Mouse (Mus musculus) lung, embryonic 14.5 days (tissue): ENCODE measurements at regions not wholly inside any gene's neighbourhood (a gene's known extent, or its start where the extent isn't known, plus 50 kb on each side); places are given as distances from the start of the nearest gene placed in this dataset.

Experiments used
- ATAC-seq: fragments of 200-750 bp; cut with Nextera tagmentation; 2 replicates; pipeline ENCODE4 v1.8.0; 2017; ENCODE audit warnings: mild to moderate bottlenecking, moderate TSS enrichment, moderate library complexity; ENCODE audit not compliant: insufficient read depth
- DNase-seq: peaks from one replicate; pipeline ENCODE4 v3.0.0-alpha.2; 2015
- H3K27ac ChIP-seq: fragments of 300-500 bp; sonication (generic); 2 replicates; pipeline ENCODE4 v1.5.1; 2014; ENCODE audit warnings: low read depth, mild to moderate bottlenecking, moderate library complexity
- H3K27me3 ChIP-seq: fragments of 300-500 bp; sonication (generic); 2 replicates; pipeline ENCODE4 v1.6.1; 2014; ENCODE audit warnings: low read length, control low read depth; ENCODE audit not compliant: insufficient read depth
- H3K36me3 ChIP-seq: fragments of 300-500 bp; sonication (generic); 2 replicates; pipeline ENCODE4 v1.6.1; 2014; ENCODE audit warnings: control low read depth; ENCODE audit not compliant: insufficient read depth
- H3K4me1 ChIP-seq: fragments of 300-500 bp; sonication (generic); 2 replicates; pipeline ENCODE4 v1.6.1; 2014; ENCODE audit warnings: antibody characterized with exemption, control low read depth; ENCODE audit not compliant: insufficient read depth
- H3K4me2 ChIP-seq: fragments of 300-500 bp; sonication (generic); 2 replicates; pipeline ENCODE4 v1.6.1; 2014; ENCODE audit warnings: mild to moderate bottlenecking
- H3K4me3 ChIP-seq: fragments of 300-500 bp; sonication (generic); 2 replicates; pipeline ENCODE4 v1.5.1; 2014; ENCODE audit warnings: low read depth, low read length
- H3K9ac ChIP-seq: fragments of 300-500 bp; sonication (generic); 2 replicates; pipeline ENCODE4 v1.6.1; 2014
- H3K9me3 ChIP-seq: fragments of 300-500 bp; sonication (generic); 2 replicates; pipeline ENCODE4 v1.6.1; 2016; ENCODE audit warnings: low read depth, low read length, control low read depth
- CTCF ChIP-seq: IDR thresholded peaks from 2 replicates; pipeline ENCODE4 v1.5.1; 2016; ENCODE audit warnings: antibody characterized with exemption, low read depth
- WGBS: fragments of 180-500 bp; shearing (Covaris S2); extraction: QIAGEN DNeasy Blood & Tissue Kit; methylation state at CpG from one replicate; pipeline ENCODE4 v1.1.7; 2014; 5-methylcytosine and 5-hydroxymethylcytosine counted together

- peaks cover 19% of the 10 kb centered on the region for H3K4me1 ChIP-seq
- H3K4me3 ChIP-seq = no peak overlapping the region
- ATAC-seq = no peak
- H3K9ac ChIP-seq = no peak overlapping the region
- no peak overlapping the region for H3K4me2 ChIP-seq
- H3K36me3 ChIP-seq = no peaks in the 10 kb centered on the region
- H3K27ac ChIP-seq = no peak overlapping the region
- no peaks in the 10 kb centered on the region for H3K9me3 ChIP-seq
- 37% methylated on average over 4 of the region's 4 CpGs for WGBS
- H3K27me3 ChIP-seq = no peaks in the 10 kb centered on the region
- TF ChIP-seq CTCF = no peak
- no peak for DNase-seq
These were observed 111.3 kb upstream of the Syt6 start for GRCm38 (mm10) chr3:103463760-103464159.

DNA sequence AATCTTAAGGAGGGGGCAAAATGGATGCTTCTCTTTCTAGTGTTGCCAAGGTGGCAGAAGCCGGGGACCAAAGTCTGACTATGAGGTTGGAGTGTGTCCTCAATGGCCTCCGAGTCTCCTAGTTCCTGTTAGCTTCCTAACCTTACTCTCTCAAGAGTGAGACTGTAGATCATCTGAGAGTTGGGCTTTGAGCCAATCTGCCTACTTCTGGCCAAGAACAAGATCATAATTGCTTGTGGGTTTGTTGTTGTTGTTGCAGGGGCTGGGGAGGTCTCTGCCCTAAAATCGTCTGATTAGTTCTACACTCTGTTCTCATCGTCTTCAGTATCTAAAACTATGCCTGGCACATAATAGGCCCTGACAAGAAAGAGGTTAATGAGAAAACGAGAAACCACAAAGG is 110.8 kb upstream of the Syt6 start:
- Histone ChIP-seq H3K36me3 (no peaks in the 10 kb centered on the region), H3K9me3 (no peaks in the 10 kb centered on the region), H3K27me3 (no peaks in the 10 kb centered on the region), H3K4me1 (peaks cover 19% of the 10 kb centered on the region), H3K4me3 (no peak overlapping the region), H3K9ac (no peak overlapping the region), H3K4me2 (no peak overlapping the region), H3K27ac (no peak overlapping the region)
- DNase-seq = peak; percentile 68
- no peak for ATAC-seq
- TF ChIP-seq CTCF = no peak
- 37% methylated on average over 5 of the region's 5 CpGs for WGBS

DNA sequence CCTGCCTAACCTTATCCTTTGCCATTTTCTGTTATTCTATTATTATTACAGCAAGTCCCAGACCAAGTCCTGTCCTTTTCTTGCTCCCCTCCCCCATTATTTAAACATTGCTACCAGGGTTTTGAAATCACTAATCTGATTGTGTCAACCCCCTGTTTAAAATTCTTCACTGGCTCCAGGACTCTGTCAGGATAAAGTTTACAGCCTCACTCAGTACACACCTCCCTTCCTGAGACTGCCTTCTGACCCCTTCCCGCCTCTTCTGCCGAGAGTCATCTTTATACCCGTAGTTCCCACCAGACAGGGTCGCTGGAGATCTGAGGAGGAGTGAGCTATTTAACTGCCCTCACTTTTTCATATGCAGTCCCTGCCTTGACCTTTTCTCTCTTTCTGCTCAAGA is 110.3 kb upstream of the Syt6 start:
- no peak overlapping the region for H3K27ac ChIP-seq
- H3K4me2 ChIP-seq = no peak overlapping the region
- H3K4me1 ChIP-seq = peaks cover 19% of the 10 kb centered on the region
- ATAC-seq (peak; percentile 63), DNase-seq (peak; percentile 37)
- no peak overlapping the region for H3K4me3 ChIP-seq
- WGBS = 6% methylated on average over 4 of the region's 4 CpGs
- TF ChIP-seq CTCF = no peak
- no peaks in the 10 kb centered on the region for H3K9me3 ChIP-seq
- H3K36me3 ChIP-seq = no peaks in the 10 kb centered on the region
- no peaks in the 10 kb centered on the region for H3K27me3 ChIP-seq
- 0 out of 2 replicates have a peak overlapping the region, but pooled peaks have one; percentile 16 for H3K9ac ChIP-seq

DNA sequence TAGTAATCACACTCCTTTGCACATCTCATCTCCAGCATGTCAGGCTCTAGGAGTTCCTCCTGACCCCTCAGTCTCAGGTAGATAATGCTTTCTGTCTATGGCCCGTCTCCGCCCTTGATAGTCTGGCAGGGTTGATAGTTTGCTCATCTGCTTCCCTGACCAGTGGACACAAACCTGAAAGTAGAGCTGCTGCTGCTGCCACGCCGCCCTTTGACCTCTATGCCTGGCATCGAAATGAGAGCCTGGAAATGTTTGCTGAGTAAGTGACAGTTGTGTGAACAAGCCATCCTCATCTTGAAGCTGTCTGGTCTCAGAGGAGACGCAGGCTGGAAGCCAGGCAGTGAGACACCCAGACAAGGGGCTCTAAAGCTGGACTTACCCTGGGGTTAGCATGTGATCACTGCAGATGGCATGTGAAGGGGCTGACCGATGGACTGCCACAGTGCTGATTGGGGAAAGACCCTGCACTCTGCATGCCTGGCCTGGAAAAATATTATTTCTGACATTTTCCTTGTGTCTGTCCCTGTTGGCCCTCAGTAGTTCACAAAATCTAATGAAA is 109.8 kb upstream of the Syt6 start:
- H3K9me3 ChIP-seq = no peaks in the 10 kb centered on the region
- ATAC-seq (peak; percentile 51), DNase-seq (no peak)
- no peak overlapping the region for H3K4me3 ChIP-seq
- H3K4me1 ChIP-seq = peaks cover 19% of the 10 kb centered on the region
- no peaks in the 10 kb centered on the region for H3K27me3 ChIP-seq
- H3K4me2 ChIP-seq = no peak overlapping the region
- H3K27ac ChIP-seq = peak overlapping the region; percentile 27; the same call in 1 of the 2 replicates
- peak overlapping the region; percentile 16; the same call in 1 of the 2 replicates for H3K9ac ChIP-seq
- TF ChIP-seq CTCF = no peak
- WGBS = 39% methylated on average over 7 of the region's 7 CpGs
- no peaks in the 10 kb centered on the region for H3K36me3 ChIP-seq

GRCm38 (mm10) chr3:103465948-103466347 is 109.1 kb upstream of the Syt6 start:
- H3K9me3 ChIP-seq = no peaks in the 10 kb centered on the region
- TF ChIP-seq CTCF = no peak
- no peak overlapping the region for H3K4me3 ChIP-seq
- H3K27ac ChIP-seq = no peak overlapping the region
- DNase-seq (peak; percentile 10), ATAC-seq (no peak)
- no peaks in the 10 kb centered on the region for H3K36me3 ChIP-seq
- H3K9ac ChIP-seq = no peak overlapping the region
- no peak overlapping the region for H3K4me2 ChIP-seq
- WGBS = 37% methylated on average over 2 of the region's 2 CpGs
- H3K4me1 ChIP-seq = peaks cover 19% of the 10 kb centered on the region
- H3K27me3 ChIP-seq = no peaks in the 10 kb centered on the region

DNA sequence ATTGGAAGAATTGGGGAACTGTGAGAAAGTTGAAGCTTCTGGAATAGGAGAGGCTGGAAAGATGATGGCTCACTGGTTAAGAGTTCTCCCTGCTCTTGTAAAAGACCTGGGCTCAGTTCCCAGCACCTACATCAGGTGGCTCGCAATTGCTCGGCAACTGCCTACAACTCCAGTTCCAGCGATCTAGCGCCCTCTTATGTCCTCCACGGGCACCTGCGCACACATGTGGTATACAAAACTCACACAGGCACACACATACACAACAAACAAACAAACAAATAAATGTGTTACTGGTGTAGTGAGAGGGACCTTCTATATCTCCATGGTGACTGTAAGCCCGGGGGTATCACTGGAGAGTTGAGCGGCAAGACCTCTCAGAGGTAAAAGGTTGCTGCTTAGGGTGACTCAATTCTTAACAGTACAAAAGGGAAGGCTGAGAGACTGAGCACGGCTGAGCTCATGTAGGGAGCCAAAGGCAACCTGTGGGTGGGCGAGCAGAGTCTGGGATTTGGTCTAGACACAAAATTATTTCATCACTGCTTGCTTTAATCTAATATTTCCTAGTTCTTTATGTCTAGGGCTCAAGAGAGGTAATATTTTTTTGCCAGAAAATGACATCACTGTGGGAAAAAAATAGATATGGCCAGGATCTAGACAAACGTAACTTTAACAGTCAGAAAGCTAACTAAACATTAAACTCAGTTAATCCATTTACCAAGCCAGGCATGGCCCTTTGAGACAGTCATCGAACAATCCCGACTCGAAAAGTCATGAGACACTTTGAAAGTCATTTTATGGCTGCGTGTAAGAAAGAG is 104.2 kb upstream of the Syt6 start:
- Histone ChIP-seq H3K9me3 (no peaks in the 10 kb centered on the region), H3K9ac (no peak overlapping the region), H3K4me2 (no peak overlapping the region), H3K4me1 (peaks cover 14% of the 10 kb centered on the region; the same call in 1 of the 2 replicates), H3K36me3 (no peaks in the 10 kb centered on the region), H3K27ac (no peak overlapping the region), H3K27me3 (no peaks in the 10 kb centered on the region), H3K4me3 (no peak overlapping the region)
- no peak for ATAC-seq
- DNase-seq = no peak
- no peak for TF ChIP-seq CTCF
- WGBS = 82% methylated on average over 15 of the region's 15 CpGs

- H3K4me1 ChIP-seq = peaks cover 9% of the 10 kb centered on the region; the same call in 1 of the 2 replicates
- 48% methylated on average over 10 of the region's 10 CpGs for WGBS
- no peaks in the 10 kb centered on the region for H3K9me3 ChIP-seq
- no peaks in the 10 kb centered on the region for H3K27me3 ChIP-seq
- H3K9ac ChIP-seq = no peak overlapping the region
- no peak overlapping the region for H3K4me2 ChIP-seq
- H3K27ac ChIP-seq = peak overlapping the region; percentile 54; the same call in 1 of the 2 replicates
- ATAC-seq (peak; percentile 28; the same call in 1 of the 2 replicates), DNase-seq (peak; percentile 23)
- H3K4me3 ChIP-seq = no peak overlapping the region
- no peaks in the 10 kb centered on the region for H3K36me3 ChIP-seq
- no peak for TF ChIP-seq CTCF
These were observed 102.4 kb upstream of the Syt6 start for GRCm38 (mm10) chr3:103472598-103472997.
